Mouse (Mus musculus): ENCODE data around the gene Slc22a23. TPM values are rescaled to one million over a fixed set of nuclear protein-coding genes. Genes with fewer than 3 reads are reported as not detected.
"Not testable (repeated sequence)": the region's sequence is repeated elsewhere in the genome, so short reads cannot be mapped to it uniquely, and the experiment has no call there.

Gene Slc22a23
- 13.9 and 15.6 TPM in 2 replicates for polyA plus RNA-seq (2015; fragmentation: Nextera tagmentation; extraction: Ambion mirVana)

- H3K4me3 ChIP-seq (replicated peaks), result peak within 1 kb of the TSS; percentile 92
- no peaks in the 10 kb centered on the region for H3K27me3 ChIP-seq (replicated peaks)
- H3K9ac ChIP-seq (replicated peaks), result peak within 1 kb of the TSS; percentile 96
- H3K4me1 ChIP-seq, result peaks cover 44% of the 10 kb centered on the region
- ATAC-seq (ENCODE audit: low FRiP score), result peak; percentile 85
- WGBS, result 2% methylated on average over 51 of the region's 69 CpGs
- H3K27ac ChIP-seq (replicated peaks), result peak within 1 kb of the TSS; percentile 88
- H3K9me3 ChIP-seq (replicated peaks), result no peaks in the 10 kb centered on the region
- H3K36me3 ChIP-seq, result no peaks in the 10 kb centered on the region
- peak within 1 kb of the TSS; percentile 79 for H3K4me2 ChIP-seq
These were observed at the start of gene Slc22a23 for GRCm38 (mm10) chr13:34345128-34346085. Slc22a23 (minus strand) TSS chr13:34345182.

GRCm38 (mm10) chr13:34394305-34394704 is 49.3 kb upstream of the Slc22a23 start:
- ATAC-seq (ENCODE audit: low FRiP score); H3K27me3 ChIP-seq (replicated peaks); H3K4me3 ChIP-seq (replicated peaks); H3K9me3 ChIP-seq (replicated peaks); H3K9ac ChIP-seq (replicated peaks); H3K36me3 ChIP-seq; H3K27ac ChIP-seq (replicated peaks); H3K4me2 ChIP-seq; H3K4me1 ChIP-seq: not testable (repeated sequence)
- WGBS, result 94% methylated on average over 14 of the region's 16 CpGs

- no peak overlapping the region for H3K27ac ChIP-seq (replicated peaks)
- ATAC-seq (ENCODE audit: low FRiP score), result no peak
- no peaks in the 10 kb centered on the region for H3K4me1 ChIP-seq
- H3K36me3 ChIP-seq, result no peaks in the 10 kb centered on the region
- H3K4me3 ChIP-seq (replicated peaks), result no peak overlapping the region
- no peaks in the 10 kb centered on the region for H3K27me3 ChIP-seq (replicated peaks)
- WGBS, result 88% methylated on average over 7 of the region's 7 CpGs
- H3K9me3 ChIP-seq (replicated peaks), result no peaks in the 10 kb centered on the region
- H3K4me2 ChIP-seq, result no peak overlapping the region
- no peak overlapping the region for H3K9ac ChIP-seq (replicated peaks)
These were observed 47.4 kb upstream of the Slc22a23 start for GRCm38 (mm10) chr13:34392376-34392775.

DNA sequence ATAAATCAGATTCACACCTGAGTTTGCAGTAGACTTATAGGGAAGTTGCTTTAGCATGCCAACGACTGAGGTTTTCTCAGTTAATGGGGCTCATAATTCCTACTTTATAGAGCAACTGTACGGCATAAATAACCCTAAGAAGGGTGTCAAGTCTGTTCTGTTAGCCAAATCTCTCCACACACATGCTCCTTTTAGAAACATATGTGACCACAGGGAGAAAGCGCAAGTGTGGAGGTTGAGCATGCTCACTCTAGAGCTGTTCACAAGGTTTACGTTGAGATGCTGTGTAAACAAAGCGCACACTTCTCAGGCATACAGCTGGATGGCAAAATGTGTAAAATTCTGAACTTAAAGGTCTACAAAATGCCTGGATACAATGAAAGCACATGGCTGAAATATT is 43.2 kb upstream of the Slc22a23 start:
- Histone ChIP-seq H3K36me3 (no peaks in the 10 kb centered on the region), H3K4me1 (no peaks in the 10 kb centered on the region), H3K9ac (replicated peaks) (no peak overlapping the region), H3K27me3 (replicated peaks) (no peaks in the 10 kb centered on the region), H3K4me2 (no peak overlapping the region), H3K9me3 (replicated peaks) (no peaks in the 10 kb centered on the region), H3K4me3 (replicated peaks) (no peak overlapping the region), H3K27ac (replicated peaks) (no peak overlapping the region)
- ATAC-seq (ENCODE audit: low FRiP score), result no peak
- WGBS, result 91% methylated on average over 5 of the region's 5 CpGs

GRCm38 (mm10) chr13:34383416-34383815 is 38.4 kb upstream of the Slc22a23 start:
- H3K4me2 ChIP-seq, result no peak overlapping the region
- H3K9ac ChIP-seq (replicated peaks), result no peak overlapping the region
- H3K4me1 ChIP-seq, result no peaks in the 10 kb centered on the region
- H3K27ac ChIP-seq (replicated peaks), result no peak overlapping the region
- H3K27me3 ChIP-seq (replicated peaks), result no peaks in the 10 kb centered on the region
- no peaks in the 10 kb centered on the region for H3K36me3 ChIP-seq
- H3K9me3 ChIP-seq (replicated peaks), result no peaks in the 10 kb centered on the region
- H3K4me3 ChIP-seq (replicated peaks), result no peak overlapping the region
- ATAC-seq (ENCODE audit: low FRiP score), result no peak
- 69% methylated on average over 3 of the region's 3 CpGs for WGBS

- no peak overlapping the region for H3K4me3 ChIP-seq (replicated peaks)
- H3K9ac ChIP-seq (replicated peaks), result no peak overlapping the region
- no peaks in the 10 kb centered on the region for H3K9me3 ChIP-seq (replicated peaks)
- H3K27me3 ChIP-seq (replicated peaks), result no peaks in the 10 kb centered on the region
- ATAC-seq (ENCODE audit: low FRiP score), result no peak
- no peaks in the 10 kb centered on the region for H3K36me3 ChIP-seq
- WGBS, result 90% methylated on average over 3 of the region's 3 CpGs
- no peaks in the 10 kb centered on the region for H3K4me1 ChIP-seq
- no peak overlapping the region for H3K27ac ChIP-seq (replicated peaks)
- no peak overlapping the region for H3K4me2 ChIP-seq
These were observed 33.9 kb upstream of the Slc22a23 start for GRCm38 (mm10) chr13:34378926-34379325.

GRCm38 (mm10) chr13:34375145-34375544 is 30.2 kb upstream of the Slc22a23 start:
- H3K4me1 ChIP-seq, result no peaks in the 10 kb centered on the region
- no peak overlapping the region for H3K27ac ChIP-seq (replicated peaks)
- no peaks in the 10 kb centered on the region for H3K27me3 ChIP-seq (replicated peaks)
- no peak overlapping the region for H3K4me2 ChIP-seq
- no peak for ATAC-seq (ENCODE audit: low FRiP score)
- H3K9ac ChIP-seq (replicated peaks), result no peak overlapping the region
- no peaks in the 10 kb centered on the region for H3K36me3 ChIP-seq
- WGBS, result 82% methylated on average over 4 of the region's 4 CpGs
- no peaks in the 10 kb centered on the region for H3K9me3 ChIP-seq (replicated peaks)
- H3K4me3 ChIP-seq (replicated peaks), result no peak overlapping the region

DNA sequence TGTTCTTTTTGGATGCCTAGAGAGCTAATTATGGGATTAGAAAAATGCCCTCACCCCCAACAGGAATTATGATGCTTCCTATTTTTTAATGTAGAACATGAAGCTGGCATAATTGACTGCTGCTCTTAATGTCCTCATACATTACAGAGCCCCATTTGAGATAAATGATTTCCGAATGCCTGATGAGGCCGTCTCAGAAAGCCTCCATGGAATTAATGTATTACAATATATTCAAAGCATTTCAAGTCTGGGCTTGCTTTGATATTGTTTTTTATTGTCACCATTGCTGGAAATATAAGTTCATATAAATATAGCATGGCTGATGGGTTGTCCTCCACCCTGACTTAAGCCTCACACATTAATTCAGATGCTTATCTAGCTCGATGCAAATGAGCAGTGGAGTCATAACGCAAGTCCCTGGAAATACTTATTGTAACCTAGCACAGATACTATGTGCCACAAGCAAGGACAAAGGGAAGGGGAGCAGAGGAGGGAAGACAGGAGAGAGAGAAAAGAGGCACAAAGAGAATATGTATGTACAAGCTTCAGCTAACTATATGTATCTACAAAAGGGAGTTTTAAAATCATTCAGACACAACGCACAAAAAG is 28.0 kb upstream of the Slc22a23 start:
- Histone ChIP-seq H3K4me2 (no peak overlapping the region), H3K4me3 (replicated peaks) (no peak overlapping the region), H3K27ac (replicated peaks) (no peak overlapping the region), H3K36me3 (no peaks in the 10 kb centered on the region), H3K4me1 (no peaks in the 10 kb centered on the region), H3K9me3 (replicated peaks) (no peaks in the 10 kb centered on the region), H3K9ac (replicated peaks) (no peak overlapping the region), H3K27me3 (replicated peaks) (no peaks in the 10 kb centered on the region)
- 62% methylated on average over 5 of the region's 5 CpGs for WGBS
- no peak for ATAC-seq (ENCODE audit: low FRiP score)

DNA sequence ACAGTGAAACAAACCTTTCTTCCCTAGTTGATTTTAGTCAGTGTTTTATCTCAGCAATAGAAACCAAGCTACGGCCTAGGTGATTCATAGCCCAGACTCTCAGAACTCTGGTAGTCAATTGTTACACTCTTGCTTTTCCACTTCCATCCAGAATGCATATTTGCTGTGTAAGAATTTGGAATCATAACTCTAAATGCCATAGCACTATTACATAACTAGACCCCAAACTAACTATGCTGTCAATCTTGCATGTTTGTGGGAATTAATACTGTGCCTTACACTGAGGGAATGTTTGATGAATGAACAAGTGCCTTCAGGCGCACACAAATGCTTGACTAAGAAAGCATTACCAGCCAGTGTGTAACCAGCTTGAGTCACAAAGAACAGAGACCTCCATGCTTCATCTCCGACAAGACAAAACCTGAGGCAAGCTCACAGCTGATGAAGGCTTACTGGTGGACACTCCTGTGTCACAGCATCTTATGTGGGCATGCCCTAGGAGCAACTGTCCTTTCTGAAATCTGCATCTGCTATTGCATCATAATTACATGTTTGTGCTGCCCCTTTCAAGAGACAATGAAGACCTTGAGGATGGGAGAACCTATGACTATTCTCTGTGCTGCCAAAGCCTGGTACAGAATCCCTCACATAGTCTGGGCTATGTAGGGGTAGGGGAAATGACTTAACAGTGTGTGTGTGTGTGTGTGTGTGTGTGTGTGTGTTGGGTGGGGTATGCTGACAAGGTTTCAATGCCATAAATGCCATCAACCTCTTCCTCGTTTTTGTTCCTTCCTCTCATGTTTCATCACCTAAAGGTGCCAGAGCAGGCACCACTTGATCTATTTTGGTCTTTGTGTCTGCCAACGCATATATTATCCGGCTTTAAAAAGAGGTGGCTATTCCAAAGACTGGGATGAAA is 27.2 kb upstream of the Slc22a23 start:
- H3K9ac ChIP-seq (replicated peaks), result no peak overlapping the region
- 78% methylated on average over 6 of the region's 6 CpGs for whole genome bisulfite sequencing
- no peak overlapping the region for H3K4me2 ChIP-seq
- no peak for ATAC-seq (ENCODE audit: low FRiP score)
- H3K9me3 ChIP-seq (replicated peaks), result no peaks in the 10 kb centered on the region
- no peak overlapping the region for H3K4me3 ChIP-seq (replicated peaks)
- no peaks in the 10 kb centered on the region for H3K27me3 ChIP-seq (replicated peaks)
- H3K36me3 ChIP-seq, result no peaks in the 10 kb centered on the region
- no peaks in the 10 kb centered on the region for H3K4me1 ChIP-seq
- no peak overlapping the region for H3K27ac ChIP-seq (replicated peaks)

- Histone ChIP-seq H3K4me3 (replicated peaks) (no peak overlapping the region), H3K9me3 (replicated peaks) (no peaks in the 10 kb centered on the region), H3K27me3 (replicated peaks) (no peaks in the 10 kb centered on the region), H3K9ac (replicated peaks) (no peak overlapping the region), H3K27ac (replicated peaks) (no peak overlapping the region), H3K36me3 (no peaks in the 10 kb centered on the region), H3K4me1 (no peaks in the 10 kb centered on the region), H3K4me2 (no peak overlapping the region)
- 86% methylated on average over 4 of the region's 4 CpGs for WGBS
- no peak for ATAC-seq (ENCODE audit: low FRiP score)
These were observed 25.4 kb upstream of the Slc22a23 start for GRCm38 (mm10) chr13:34370281-34370825.

DNA sequence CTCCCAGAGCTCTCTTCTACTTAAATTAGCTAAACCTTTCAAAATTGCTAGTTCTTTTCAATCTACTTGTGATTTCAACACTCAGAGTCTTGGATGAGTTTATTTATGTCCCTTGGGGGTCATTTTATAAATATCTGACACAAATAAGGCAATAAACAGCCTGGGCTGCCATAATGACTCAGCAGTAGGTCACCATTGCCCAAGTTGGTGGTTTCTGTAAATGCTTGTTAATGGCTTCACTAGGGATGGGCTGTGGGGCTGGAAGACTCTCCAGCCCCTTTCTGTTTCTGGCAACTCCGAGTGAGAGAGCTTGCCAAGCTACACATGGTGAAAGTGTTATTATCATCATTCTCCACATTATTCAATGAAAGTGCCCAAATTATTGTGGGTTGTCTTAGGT is 20.2 kb upstream of the Slc22a23 start:
- Histone ChIP-seq H3K4me1 (no peaks in the 10 kb centered on the region), H3K36me3 (no peaks in the 10 kb centered on the region), H3K9me3 (replicated peaks) (no peaks in the 10 kb centered on the region), H3K4me3 (replicated peaks) (no peak overlapping the region), H3K9ac (replicated peaks) (no peak overlapping the region), H3K4me2 (no peak overlapping the region), H3K27me3 (replicated peaks) (no peaks in the 10 kb centered on the region), H3K27ac (replicated peaks) (no peak overlapping the region)
- WGBS, result 25% methylated on average over 1 of the region's 1 CpGs
- ATAC-seq (ENCODE audit: low FRiP score), result no peak
